Mouse (Mus musculus): ENCODE measurements around the gene Psmb5. TPM values are rescaled to one million over a fixed set of nuclear protein-coding genes. Genes with fewer than 3 reads are reported as not detected.

The Psmb5 gene
- total RNA-seq, 2 experiments from 2014 or later = 195 to 201 TPM

DNA sequence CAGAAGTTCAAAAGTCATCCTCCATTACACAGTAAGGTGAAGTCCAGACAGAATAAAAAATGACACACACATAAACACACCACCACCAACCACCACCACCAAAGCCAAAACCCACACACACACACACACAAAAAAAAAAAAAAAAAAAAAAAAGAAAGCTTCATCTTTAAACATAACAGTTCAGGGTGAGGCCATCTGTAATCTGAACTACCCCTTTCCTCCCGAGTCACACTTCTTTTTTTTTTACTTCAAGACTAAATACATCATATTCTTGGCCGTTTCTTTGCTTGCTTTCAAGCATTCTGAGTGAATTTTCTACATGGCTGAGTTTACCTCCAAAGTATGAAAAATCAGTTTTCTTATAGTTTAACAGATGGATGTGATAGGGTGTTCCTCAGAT, 16.2 kb downstream of the Psmb5 start:
- DNase-seq (ENCODE audit: low spot score) = no peak
- intact Hi-C loops (cut with DNase I) = no loop called here

DNA sequence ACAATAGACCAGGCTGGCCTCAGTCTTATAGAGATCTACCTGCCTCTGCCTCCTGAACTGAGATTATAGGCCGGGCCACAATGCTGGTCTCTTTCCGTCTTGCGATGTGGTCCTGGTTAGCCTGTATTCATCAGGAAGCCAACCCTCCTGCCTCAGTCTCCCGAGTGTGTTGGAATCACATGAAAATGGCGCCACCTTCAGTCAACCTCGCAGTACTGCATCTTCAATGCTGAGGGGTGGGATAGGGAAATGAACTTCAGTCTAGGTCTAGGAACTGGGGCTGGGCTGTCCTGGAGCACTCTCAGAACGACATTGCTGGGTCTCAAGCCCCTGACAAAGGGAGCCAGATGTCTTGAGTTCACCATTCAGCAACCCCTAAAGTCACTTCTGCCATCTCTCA, 20.7 kb downstream of the Psmb5 start:
- DNase-seq (ENCODE audit: low spot score) = no peak
- intact Hi-C loops (cut with DNase I) = loop anchor here (2.0 kb wide), 1 partner anchor 14 kb away; no protein-coding TSS in a partner anchor

GRCm38 (mm10) chr14:54594631-54595414, 23.0 kb downstream of the Psmb5 start:
- no peak for DNase-seq (ENCODE audit: low spot score)

GRCm38 (mm10) chr14:54594055-54594454, 23.8 kb downstream of the Psmb5 start:
- intact Hi-C loops (cut with DNase I) = no loop called here
- DNase-seq (ENCODE audit: low spot score) = no peak

More at GRCm38 (mm10) chr14:54594631-54595414, 23.0 kb downstream of the Psmb5 start:
- intact Hi-C loops (cut with DNase I) = no loop called here

DNA sequence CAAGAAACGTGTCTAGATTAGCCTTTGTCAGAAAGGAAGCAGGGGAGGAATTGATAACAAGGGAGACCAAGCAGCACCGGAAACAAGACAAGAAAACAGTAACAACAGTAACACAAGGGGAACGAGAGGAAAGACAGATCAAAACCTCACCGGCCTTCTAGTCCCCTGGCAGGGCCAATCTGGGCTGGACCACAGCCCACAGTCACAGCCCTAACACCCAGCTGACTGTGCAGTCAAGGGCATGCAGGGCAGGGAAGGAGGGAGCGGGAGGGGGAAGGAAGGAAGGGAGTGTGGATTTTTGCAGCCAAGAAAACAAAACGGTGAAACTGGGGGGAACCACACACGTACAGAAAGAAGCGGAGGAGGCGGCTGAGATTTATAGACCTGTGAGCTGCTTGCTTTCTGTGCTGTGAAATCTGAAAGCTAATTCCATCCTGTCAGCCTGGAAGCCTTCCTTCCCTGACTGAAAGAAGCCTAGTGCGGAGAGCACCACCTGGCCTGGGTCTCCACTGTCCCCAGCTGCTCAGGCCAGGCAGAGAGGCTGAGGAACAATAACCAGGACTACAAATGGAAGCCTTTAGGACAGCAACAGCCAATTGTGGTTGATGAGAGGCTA, 25.4 kb downstream of the Psmb5 start:
- intact Hi-C loops (cut with DNase I) = no loop called here
- no peak for DNase-seq (ENCODE audit: low spot score)

DNA sequence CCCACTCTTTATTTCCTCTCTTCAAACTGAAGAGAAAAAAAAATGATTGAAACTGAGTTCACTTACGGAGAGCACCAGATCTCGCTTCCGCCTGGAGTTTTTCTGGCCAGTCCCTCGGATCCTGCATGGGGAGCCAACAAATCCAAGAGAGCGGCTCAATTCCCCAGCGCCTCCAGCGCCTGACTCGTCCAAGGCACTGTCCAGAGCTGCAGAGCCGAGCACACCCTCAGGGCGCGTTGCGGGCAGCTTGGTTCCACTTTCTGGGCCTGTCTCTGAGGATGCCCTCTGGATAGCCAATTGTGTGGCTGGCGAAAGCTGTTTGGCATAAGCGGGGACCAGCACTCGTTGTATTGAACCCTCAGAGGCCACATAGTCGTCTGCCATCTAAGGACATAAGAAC, 26.8 kb downstream of the Psmb5 start:
- DNase-seq (ENCODE audit: low spot score) = no peak
- intact Hi-C loops (cut with DNase I) = no loop called here

- intact Hi-C loops (cut with DNase I) = loop anchor here (2.0 kb wide), 1 partner anchor 13 kb away; no protein-coding TSS in a partner anchor
- no peak for DNase-seq (ENCODE audit: low spot score)
Measured at GRCm38 (mm10) chr14:54583681-54584338, 34.0 kb downstream of the Psmb5 start.

DNA sequence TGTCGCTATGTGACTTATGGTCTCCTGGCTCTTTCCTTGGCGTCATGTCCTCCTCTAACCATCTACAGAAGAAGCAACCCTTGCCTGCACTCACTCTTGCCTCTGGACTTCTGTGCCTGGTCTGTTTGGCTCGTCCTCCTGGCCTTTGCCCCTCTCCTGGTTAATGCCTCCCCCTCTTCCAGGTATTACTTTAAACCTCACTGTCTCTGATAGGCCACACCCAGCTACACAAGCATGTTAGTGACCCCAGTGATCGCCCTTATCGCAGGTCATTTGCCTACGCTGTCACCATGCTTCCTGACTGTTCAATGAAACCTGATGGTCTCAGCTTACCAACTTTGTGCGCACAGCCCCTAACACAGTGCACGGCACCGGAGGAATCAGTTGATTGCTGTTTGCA, 35.3 kb downstream of the Psmb5 start:
- no peak for DNase-seq (ENCODE audit: low spot score)
- intact Hi-C loops (cut with DNase I) = loop anchor here (2.0 kb wide), 1 partner anchor 14 kb away; no protein-coding TSS in a partner anchor

DNA sequence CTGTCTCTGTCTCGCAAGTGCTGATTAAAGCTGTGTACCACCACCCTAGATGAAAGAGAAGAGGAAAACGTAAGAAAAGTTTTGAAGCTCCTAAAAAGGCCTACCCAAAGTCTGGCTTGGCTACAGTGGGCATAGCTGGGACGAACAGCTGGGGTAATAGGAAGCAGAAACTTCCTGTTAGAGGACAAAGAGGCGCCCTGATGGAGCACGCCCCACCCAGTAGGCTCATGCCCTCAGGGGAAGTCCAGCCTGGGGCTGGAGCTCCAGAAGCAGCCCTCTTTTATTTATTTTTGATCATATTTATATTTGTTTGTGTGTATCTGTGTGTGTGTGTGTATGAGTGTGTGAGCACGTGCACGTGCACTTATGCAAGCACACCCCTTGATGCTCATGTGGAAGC, 38.2 kb downstream of the Psmb5 start:
- no peak for DNase-seq (ENCODE audit: low spot score)
- intact Hi-C loops (cut with DNase I) = loop anchor here (2.0 to 10.0 kb wide), 2 partner anchors 51 to 355 kb away; no protein-coding TSS in a partner anchor

DNA sequence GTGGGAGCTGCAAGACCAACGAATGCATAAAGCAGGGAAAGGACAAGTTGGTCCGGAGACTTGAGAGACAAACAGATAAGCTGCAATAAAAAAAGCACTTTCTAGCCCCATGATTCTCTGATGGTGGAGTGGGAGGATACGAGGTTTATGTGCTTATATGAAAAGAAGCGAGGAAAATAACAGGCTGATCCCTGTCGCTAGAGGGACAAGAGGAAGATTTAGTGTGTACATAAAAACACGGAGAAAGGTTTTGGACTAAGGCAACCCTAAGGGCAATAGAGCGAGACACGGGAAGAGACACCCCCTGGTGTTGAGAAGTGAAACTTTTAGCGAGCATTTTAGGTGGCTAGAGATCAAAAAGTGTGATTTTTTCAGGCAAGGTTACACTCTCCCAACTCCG, 39.8 kb downstream of the Psmb5 start:
- intact Hi-C loops (cut with DNase I) = loop anchor here (2.0 to 10.0 kb wide), 2 partner anchors 49 to 353 kb away; no protein-coding TSS in a partner anchor
- DNase-seq (ENCODE audit: low spot score) = no peak

- intact Hi-C loops (cut with DNase I) = loop anchor here (10.0 kb wide), 1 partner anchor 353 kb away; no protein-coding TSS in a partner anchor
- peak; percentile 86 for DNase-seq (ENCODE audit: low spot score)
Measured at GRCm38 (mm10) chr14:54577089-54577982, 40.5 kb downstream of the Psmb5 start, which contains the start of gene Ajuba. Gene Ajuba, minus strand, starts transcription at chr14:54577558.

DNA sequence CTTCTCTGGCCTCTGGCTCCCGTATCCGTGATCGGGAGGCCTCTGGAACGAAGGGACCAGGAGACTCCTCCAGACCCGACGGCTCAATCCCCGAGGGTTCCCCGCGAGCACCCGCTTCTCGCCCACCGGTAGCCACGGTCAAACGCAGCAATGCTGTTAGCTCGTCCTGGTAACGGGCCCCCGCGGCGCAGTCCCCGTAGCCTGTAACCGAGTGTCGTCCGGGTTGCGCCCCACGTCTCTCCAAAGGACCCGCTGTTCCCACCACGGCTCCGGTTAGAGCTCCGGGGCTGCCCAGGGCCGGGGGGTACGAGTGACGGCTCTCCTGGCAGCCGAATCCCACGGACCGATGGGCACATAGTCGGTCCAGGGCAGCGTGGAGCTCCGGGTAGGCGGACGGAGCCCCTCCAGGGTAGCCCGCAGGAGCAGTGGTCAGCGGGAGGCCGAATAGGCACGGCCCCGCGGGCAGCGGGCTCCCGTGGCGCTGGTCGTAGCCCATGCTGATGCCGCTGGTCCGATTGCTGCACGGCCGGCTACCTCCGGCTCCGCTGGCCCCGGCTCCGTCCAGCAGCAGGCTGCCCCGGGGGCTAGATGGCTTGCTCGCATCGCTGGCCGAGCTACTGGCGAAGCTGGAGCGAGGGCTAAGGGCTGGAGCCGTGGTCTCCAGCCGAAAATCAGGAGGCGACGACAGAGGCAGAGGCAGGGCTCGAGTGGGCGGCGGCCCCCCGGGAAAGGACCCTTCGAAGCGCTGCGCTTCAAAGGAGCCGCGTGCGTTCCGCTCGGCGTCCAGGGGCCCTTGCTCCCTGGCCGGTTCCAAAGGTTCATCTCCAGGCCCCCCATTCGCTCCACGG, 41.4 kb downstream of the Psmb5 start:
- no peak for DNase-seq (ENCODE audit: low spot score)
- intact Hi-C loops (cut with DNase I) = loop anchor here (10.0 kb wide), 1 partner anchor 352 kb away; no protein-coding TSS in a partner anchor

- peak; percentile 59 for DNase-seq (ENCODE audit: low spot score)
- intact Hi-C loops (cut with DNase I) = loop anchor here (10.0 kb wide), 1 partner anchor 351 kb away; no protein-coding TSS in a partner anchor
Measured at GRCm38 (mm10) chr14:54575631-54576030, 42.2 kb downstream of the Psmb5 start.

DNA sequence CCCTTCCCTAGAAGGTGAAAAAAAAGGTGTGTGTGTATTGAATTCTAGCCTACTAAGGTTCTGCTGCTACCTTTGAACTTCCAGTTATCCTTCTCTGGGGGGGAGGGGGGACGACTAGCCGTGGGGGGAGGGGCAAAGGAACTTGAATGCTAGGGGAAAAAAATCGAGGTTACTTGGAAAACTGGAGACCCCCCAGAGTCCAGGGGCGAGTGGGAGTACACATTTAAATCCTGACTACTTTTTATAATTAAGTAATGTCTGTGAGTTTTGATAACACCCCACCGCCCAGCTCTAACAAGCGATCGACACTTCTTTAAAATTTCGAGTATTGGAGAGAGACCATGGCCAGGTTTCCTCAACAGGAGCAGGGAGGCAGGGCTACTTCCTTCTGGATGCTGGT, 42.8 kb downstream of the Psmb5 start:
- no peak for DNase-seq (ENCODE audit: low spot score)
- intact Hi-C loops (cut with DNase I) = loop anchor here (10.0 kb wide), 1 partner anchor 350 kb away; no protein-coding TSS in a partner anchor

GRCm38 (mm10) chr14:54574253-54574652, 43.6 kb downstream of the Psmb5 start:
- DNase-seq (ENCODE audit: low spot score) = no peak
- intact Hi-C loops (cut with DNase I) = loop anchor here (10.0 kb wide), 1 partner anchor 349 kb away; no protein-coding TSS in a partner anchor

GRCm38 (mm10) chr14:54572790-54573736, 44.8 kb downstream of the Psmb5 start:
- intact Hi-C loops (cut with DNase I) = loop anchor here (10.0 kb wide), 1 partner anchor 348 kb away; no protein-coding TSS in a partner anchor
- no peak for DNase-seq (ENCODE audit: low spot score)

GRCm38 (mm10) chr14:54572122-54572521, 45.7 kb downstream of the Psmb5 start:
- DNase-seq (ENCODE audit: low spot score) = no peak
- intact Hi-C loops (cut with DNase I) = loop anchor here (10.0 kb wide), 1 partner anchor 347 kb away; no protein-coding TSS in a partner anchor

Data from heart, postnatal 25 days (tissue).